Mouse (Mus musculus): Measurements from ENCODE around the gene Hba-x. TPM values are rescaled to one million over a fixed set of nuclear protein-coding genes. Genes with fewer than 3 reads are reported as not detected.

Hba-x gene
- total RNA-seq, 2 experiments from 2014 or later = not detected

Other genes starting within 250 kb of the Hba-x start
- not detected for gene Il9r, start 76.1 kb upstream of the Hba-x start, total RNA-seq (2021)
- 1 to 10 TPM; 6.7 to 9.1 TPM for gene Snrnp25, start 71.0 kb upstream of the Hba-x start, total RNA-seq (2021)
- gene Rhbdf1, start 54.1 kb upstream of the Hba-x start, total RNA-seq (2021) = 10 to 100 TPM; 22.1 to 25.4 TPM
- 1 to 10 TPM; 6.1 to 6.2 TPM for gene Mpg, start 49.9 kb upstream of the Hba-x start, total RNA-seq (2021)
- 10 to 100 TPM; 21.7 to 23.3 TPM for gene Nprl3, start 8.7 kb upstream of the Hba-x start, total RNA-seq (2021)
- gene Hba-a1, start 7.1 kb downstream of the Hba-x start, total RNA-seq (2021) = 1,000 to 10,000 TPM in 1 of 2 experiments, 100 to 1,000 TPM in 1; 451 to 2,047 TPM
- gene Hbq1b, start 10.6 kb downstream of the Hba-x start, total RNA-seq (2021) = not detected
- 1,000 to 10,000 TPM in 1 of 2 experiments, 100 to 1,000 TPM in 1; 358 to 1,609 TPM for gene Hba-a2, start 20.1 kb downstream of the Hba-x start, total RNA-seq (2021)
- not detected for gene Hbq1a, start 23.7 kb downstream of the Hba-x start, total RNA-seq (2021)
- gene Sh3pxd2b, start 71.4 kb downstream of the Hba-x start, total RNA-seq (2021) = 1 to 10 TPM; 4.4 to 7.1 TPM
- gene Ubtd2, start 179.0 kb downstream of the Hba-x start, total RNA-seq (2021) = 10 to 100 TPM in 1 of 2 experiments, 1 to 10 TPM in 1; 9.3 to 10.5 TPM